Mouse (Mus musculus): ENCODE data around the gene Gpr25.

- TF ChIP-seq TBP (IDR thresholded peaks at IDR 0.05; ENCODE audit: low read depth, low read length) (no peak), ETS1 (IDR thresholded peaks at IDR 0.05; ENCODE audit: low read depth, low read length) (no peak), MAFK (IDR thresholded peaks at IDR 0.05; ENCODE audit: borderline replicate concordance, low read depth, low read length) (no peak), SIN3A (IDR thresholded peaks at IDR 0.05; ENCODE audit: low read length) (no peak), POLR2A (IDR thresholded peaks at IDR 0.05; ENCODE audit: control insufficient read depth in 1 of 2, insufficient read depth in 1 of 2, low read depth in 1 of 2, low read length in 2 of 2, poor library complexity in 1 of 2) (no peak), EP300 (IDR thresholded peaks at IDR 0.05; ENCODE audit: low read depth in 1 of 2, low read length in 2 of 2) (no peak)
These were observed 16.7 kb upstream of the Gpr25 start for GRCm38 (mm10) chr1:136277366-136277765.

Measured in MEL (cell line).